Comparison of ENCODE assay signal across 8 mouse cellular contexts in the genomic region with DNA sequence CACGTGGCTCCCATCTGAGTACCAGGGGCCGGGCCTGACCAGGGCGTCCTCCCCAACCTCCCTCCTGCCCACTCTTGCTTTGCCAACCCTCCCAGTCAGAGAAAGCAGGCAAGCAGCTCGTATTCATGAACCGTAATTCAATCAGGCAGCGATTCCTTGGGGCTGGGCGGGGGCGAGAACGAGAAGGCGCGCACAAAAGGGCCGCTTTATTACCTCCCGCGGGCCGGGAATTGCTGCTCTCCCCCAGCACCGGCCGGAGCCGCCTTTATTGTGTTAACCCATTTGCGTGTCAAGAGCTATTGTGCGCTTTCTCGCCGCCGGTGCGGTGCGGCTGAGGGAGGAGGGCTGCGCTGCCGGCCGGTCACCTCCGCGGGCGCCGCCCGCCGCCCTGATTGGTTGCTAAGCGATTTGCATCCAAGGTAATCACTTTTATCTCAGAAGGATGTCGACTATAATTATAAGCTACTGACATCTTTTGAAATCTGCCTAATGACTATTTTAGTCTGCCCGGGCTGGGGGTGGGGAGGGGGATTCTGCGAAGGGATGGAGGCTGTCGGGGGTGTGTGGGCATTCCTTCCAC. TPM values are rescaled to one million over a fixed set of nuclear protein-coding genes. Genes with fewer than 3 reads are reported as not detected.
A peak's percentile ranks its signal among the peaks of the same experiment; 100 is the strongest.
DNase-seq lines count a peak whose midpoint lies in the region; ATAC-seq lines count a peak whose summit lies in the region.

No protein-coding gene starts in this region.

- WGBS in embryonic facial prominence, embryonic 10.5 days, result under 1% methylated on average over 39 of the region's 39 CpGs
- WGBS in intestine, embryonic 16.5 days, result 4% methylated on average over 39 of the region's 39 CpGs
- WGBS in neural tube, embryonic 12.5 days, result under 1% methylated on average over 39 of the region's 39 CpGs

- peak overlapping the region; percentile 82 for H3K4me3 ChIP-seq in embryonic facial prominence, embryonic 10.5 days
- H3K4me3 ChIP-seq in intestine, embryonic 16.5 days (ENCODE audit: low read length), result peak overlapping the region; percentile 52
- peak overlapping the region; percentile 42 for H3K4me3 ChIP-seq in neural tube, embryonic 12.5 days

- peaks cover 77% of the 10 kb centered on the region for H3K27me3 ChIP-seq in embryonic facial prominence, embryonic 10.5 days (replicated peaks; ENCODE audit: low read depth, poor library complexity, severe bottlenecking)
- no peaks in the 10 kb centered on the region; the same call in 1 of the 2 replicates for H3K27me3 ChIP-seq in intestine, embryonic 16.5 days (replicated peaks; ENCODE audit: control insufficient read depth, insufficient read depth, low read length)
- H3K27me3 ChIP-seq in neural tube, embryonic 12.5 days (replicated peaks), result no peaks in the 10 kb centered on the region

- H3K9me3 ChIP-seq in embryonic facial prominence, embryonic 10.5 days, result no peaks in the 10 kb centered on the region
- H3K9me3 ChIP-seq in intestine, embryonic 16.5 days (ENCODE audit: control insufficient read depth, low read length), result no peaks in the 10 kb centered on the region
- H3K9me3 ChIP-seq in neural tube, embryonic 12.5 days, result no peaks in the 10 kb centered on the region

- peak overlapping the region; percentile 58 for H3K27ac ChIP-seq in embryonic facial prominence, embryonic 10.5 days (replicated peaks)
- peak overlapping the region; percentile 48; the same call in 1 of the 2 replicates for H3K27ac ChIP-seq in intestine, embryonic 16.5 days (ENCODE audit: low read length)
- peak overlapping the region; percentile 69 for H3K27ac ChIP-seq in neural tube, embryonic 12.5 days

- ATAC-seq in intestine, embryonic 16.5 days, result no peak
- ATAC-seq in neural tube, embryonic 12.5 days (ENCODE audit: low FRiP score, low read depth), result peak; percentile 19

- no peaks in the 10 kb centered on the region for H3K36me3 ChIP-seq in embryonic facial prominence, embryonic 10.5 days (replicated peaks)
- H3K36me3 ChIP-seq in intestine, embryonic 16.5 days (ENCODE audit: control insufficient read depth, insufficient read depth, low read length), result no peaks in the 10 kb centered on the region
- H3K36me3 ChIP-seq in neural tube, embryonic 12.5 days, result no peaks in the 10 kb centered on the region

- H3K4me1 ChIP-seq in embryonic facial prominence, embryonic 10.5 days, result peaks cover 98% of the 10 kb centered on the region
- peaks cover 74% of the 10 kb centered on the region for H3K4me1 ChIP-seq in intestine, embryonic 16.5 days (ENCODE audit: control insufficient read depth, insufficient read depth, low read length)
- H3K4me1 ChIP-seq in neural tube, embryonic 12.5 days, result peaks cover 82% of the 10 kb centered on the region

- peak; percentile 29 to 45 for DNase-seq in left cerebral cortex, adult 18-20 months (ENCODE audit: low spot score in 2 of 2)
- no peak for DNase-seq in left cerebral cortex, adult 11 months (ENCODE audit: low spot score)
- DNase-seq in embryonic facial prominence, embryonic 10.5 days (ENCODE audit: low spot score), result peak; percentile 79
- DNase-seq in spleen, adult 12 weeks (ENCODE audit: low spot score), result no peak
- DNase-seq in spleen, postnatal 36 days (ENCODE audit: low spot score in 2 of 2), result no peak
- no peak for DNase-seq in thymus, postnatal 36 days

- H3K4me2 ChIP-seq in intestine, embryonic 16.5 days (ENCODE audit: low read depth, low read length), result peak overlapping the region; percentile 65
- H3K4me2 ChIP-seq in neural tube, embryonic 12.5 days (replicated peaks), result peak overlapping the region; percentile 89

- peak overlapping the region; percentile 59 for H3K9ac ChIP-seq in intestine, embryonic 16.5 days (ENCODE audit: low read depth, low read length)
- H3K9ac ChIP-seq in neural tube, embryonic 12.5 days, result peak overlapping the region; percentile 52

RNA-seq across cellular contexts. Expression of gene Fam222a, which starts 3.7 kb away (rescaled TPM):
- total RNA-seq in left cerebral cortex, adult 18-20 months (2021), result 10 to 100 TPM; 10.9 to 11.0 TPM
- 2.3 and 3.8 TPM in 2 replicates for polyA plus RNA-seq in embryonic facial prominence, embryonic 10.5 days (2016; fragmentation: Nextera tagmentation; extraction: Ambion mirVana)
- polyA plus RNA-seq in intestine, embryonic 16.5 days (2015; fragmentation: Nextera tagmentation; extraction: Ambion mirVana), result 3.9 and 5.8 TPM in 2 replicates
- 7.2 and 8.0 TPM in 2 replicates for polyA plus RNA-seq in neural tube, embryonic 12.5 days (2016; fragmentation: Nextera tagmentation; extraction: Ambion mirVana)

Comparison
In these comparisons a context has a peak if more than half of its experiments do, and no peak if none do; other contexts are left out.
1. DNase-seq: peak in left cerebral cortex, adult 18-20 months (2 of 2) and embryonic facial prominence, embryonic 10.5 days (single experiment); none in left cerebral cortex, adult 11 months (single experiment), spleen, adult 12 weeks (single experiment), spleen, postnatal 36 days (0 of 2) and thymus, postnatal 36 days (0 of 2).
2. Peak in every context shown above with its lines, with median percentiles within 50 percentile points of each other: H3K27ac ChIP-seq and H3K4me3 ChIP-seq.